Mouse (Mus musculus) right cerebral cortex, postnatal 4 days (tissue): ENCODE data around the gene Pnmal1.

Source experiments
- DNase-seq: peaks from one replicate; pipeline ENCODE4 v3.0.0-alpha.2; 2022

The Pnmal1 gene

DNA sequence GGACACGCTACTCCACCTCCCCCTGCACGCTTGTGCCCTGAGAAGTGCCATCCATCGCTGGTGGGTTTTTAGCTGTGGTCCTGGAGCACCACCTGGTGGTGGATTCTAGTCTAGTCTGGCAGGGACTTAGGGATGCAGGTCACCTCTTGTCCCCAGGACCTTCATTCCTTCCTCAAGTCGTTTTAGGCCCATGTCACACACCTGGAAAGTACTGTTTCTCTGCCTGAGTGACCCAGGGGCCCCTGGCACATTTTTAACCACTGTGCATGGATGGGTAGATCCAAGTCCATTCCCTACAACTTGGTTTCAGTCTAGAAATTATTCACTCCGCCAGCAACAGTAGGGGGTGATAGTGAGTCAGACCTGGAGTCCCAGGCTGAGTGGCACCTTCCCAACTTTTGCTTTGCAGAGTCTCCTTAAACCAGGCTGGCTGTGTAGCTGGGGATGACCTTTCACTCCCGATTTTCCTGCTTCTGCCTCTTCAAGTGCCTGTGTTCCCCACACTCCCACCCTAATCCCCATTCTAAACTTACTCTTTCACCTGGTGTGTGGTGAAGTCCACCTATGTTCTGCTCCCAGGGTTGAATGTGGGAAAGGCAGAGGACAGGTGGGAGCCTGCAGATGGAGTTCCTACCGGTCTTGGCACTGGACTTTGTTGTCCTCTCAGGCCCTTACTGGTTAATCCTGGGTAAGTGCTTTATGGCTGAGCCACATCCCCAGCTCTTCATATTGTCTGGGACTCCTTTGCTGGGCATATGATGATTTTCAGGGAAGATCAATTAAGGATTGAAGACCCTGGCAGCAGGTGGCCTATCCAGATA is 43.1 kb downstream of the Pnmal1 start:
- peak; percentile 89 for DNase-seq

DNA sequence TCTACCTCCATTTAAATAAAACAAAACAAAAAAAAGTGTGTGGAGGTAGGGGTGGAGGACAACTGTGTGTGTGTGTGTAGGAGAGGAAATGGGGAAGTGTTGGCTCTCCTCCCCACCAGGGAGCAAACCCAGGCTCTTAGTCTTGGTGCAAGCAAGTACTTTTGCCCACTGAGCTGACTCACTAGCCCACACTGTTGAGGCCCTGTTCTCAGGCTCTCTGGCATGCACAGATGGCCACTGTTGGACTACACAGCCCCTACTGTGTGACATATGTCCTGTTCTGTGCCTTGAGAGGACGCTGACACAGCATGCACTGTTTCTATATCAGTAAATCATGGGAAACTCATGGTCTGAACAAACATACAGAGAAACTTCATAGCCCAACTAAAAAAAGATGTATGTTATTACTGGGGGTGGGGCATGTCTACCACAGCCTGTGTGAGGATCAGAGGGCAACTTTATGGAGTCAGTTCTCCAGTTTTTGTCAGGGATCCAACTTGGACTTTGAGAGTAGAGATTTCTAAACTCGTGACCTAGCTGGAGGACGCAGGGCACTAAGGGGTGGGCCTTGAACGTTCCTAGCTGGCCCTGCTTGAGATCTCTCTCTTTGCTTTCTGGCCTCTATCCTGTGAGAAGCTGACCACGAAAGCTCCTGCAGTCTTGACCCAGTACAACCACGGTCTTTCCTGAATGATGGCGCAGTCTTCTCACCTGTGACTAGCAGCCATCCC is 43.9 kb downstream of the Pnmal1 start:
- no peak for DNase-seq

DNA sequence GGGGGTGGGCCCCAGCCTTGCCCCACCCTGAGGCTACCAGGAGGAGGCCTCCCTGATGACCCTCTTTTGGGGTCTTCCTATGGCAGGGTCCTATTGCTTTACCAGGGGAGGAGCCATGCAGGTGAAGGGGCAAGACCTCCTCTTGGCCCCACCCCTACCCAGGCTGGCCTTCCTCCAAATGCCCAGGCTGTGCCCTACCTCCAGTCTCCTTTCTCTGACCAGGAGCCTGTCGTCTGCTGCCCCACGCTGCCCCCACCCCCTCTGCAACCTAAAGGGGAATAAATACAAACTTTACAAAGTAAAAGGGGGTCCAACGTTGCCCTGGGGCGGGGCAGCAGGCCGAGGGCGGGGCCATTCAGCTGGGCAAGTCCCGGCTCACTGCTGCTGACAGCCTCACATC is 45.2 kb downstream of the Pnmal1 start:
- no peak for DNase-seq

DNA sequence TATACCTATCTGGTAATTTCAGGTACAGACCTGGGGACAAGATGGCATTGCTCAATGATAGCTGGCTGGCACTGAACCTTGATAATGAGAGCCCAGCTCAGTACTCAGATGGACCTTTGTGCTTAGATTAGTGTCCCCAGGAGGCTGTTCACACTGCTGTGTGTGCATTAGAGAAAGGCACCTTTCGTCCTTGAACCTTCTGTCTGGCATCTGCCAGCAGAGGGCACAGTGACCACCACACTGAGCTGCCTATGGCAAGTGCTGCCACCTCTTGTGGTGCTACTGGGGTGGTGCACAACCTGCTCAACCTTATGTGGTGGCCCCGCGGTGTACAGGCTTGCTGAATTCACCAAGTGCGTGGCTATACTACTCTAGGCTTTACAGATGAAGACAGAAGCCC is 47.8 kb downstream of the Pnmal1 start:
- DNase-seq, result no peak

DNA sequence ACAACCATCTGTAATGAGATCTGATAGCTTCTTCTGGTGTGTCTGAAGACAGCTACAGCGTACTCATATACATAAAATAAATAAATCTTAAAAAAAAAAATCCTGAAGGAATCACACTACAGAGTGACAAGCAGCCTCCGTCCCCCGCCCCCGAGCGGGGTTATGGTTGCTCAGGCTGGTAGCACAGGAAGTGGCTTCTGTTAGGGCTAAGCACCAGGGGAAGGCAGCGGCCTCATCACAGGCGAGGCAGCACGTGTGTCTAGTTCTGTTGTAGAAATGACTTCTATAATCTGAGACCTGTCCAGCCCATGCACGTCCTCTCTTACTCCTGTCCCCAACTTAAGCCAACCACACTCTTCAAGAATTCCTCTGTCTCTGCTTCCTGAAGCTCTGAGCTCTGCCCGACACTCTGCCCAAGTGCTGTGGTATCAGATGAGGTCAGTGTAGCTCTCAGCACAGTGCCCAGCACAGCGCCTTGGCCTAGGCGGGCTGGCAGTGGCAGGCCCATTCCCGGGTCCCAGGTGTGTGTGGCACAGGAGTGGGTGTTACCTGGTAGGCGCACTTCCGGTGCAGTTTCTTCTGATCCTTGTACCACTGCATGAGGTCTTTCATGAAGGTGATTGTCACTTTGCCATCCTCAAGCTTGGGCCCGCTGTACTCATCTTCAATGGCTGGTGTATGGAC is 50.0 kb downstream of the Pnmal1 start:
- DNase-seq, result no peak

DNA sequence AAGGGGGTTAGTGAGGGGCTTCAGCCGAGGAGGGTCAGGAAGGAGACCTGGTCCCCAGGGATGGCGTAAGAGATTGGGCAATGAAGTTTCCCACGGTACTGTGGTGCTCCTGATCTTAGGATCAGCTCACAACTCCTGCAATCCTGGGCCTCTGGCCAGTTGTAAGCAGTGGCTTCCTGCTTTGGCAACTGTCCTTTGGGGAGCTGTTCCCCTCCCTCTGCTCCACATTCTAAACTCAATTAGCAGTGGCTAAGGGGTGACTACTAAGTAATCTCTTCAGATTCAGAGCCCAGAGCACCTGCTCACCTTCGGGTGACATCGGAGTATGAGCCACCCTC is 50.5 kb downstream of the Pnmal1 start:
- no peak for DNase-seq

DNA sequence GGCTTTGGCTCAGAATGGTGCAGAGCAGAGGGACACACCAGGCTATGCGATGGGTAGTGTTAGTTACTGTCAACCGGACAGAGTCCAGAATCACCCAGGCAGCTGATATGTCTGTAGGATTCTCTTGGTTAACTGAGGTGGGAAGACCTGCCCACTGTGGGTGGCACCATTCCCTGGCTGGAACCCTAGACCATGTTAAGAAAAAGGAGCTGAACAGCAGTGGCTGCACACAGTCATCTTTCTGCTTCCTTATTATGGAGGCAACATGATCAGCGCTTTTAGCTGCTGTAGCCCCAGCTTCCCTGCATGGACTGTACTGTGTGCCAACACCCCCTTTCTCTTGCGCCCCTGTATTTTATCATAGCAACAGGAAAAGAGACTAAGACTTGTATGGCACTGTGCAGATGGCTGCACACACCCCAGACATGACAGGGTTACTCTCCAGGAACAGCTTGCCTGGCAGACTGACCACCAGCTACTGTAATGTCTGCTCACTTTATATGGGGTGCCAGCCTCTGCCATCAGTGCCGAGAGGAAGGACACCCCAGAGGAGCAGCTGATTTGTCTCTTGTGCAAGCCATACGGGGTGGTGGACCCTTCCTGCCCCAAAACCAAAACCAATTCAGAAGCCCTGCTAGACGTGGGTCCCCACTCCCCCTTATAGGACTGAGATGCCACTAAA is 52.6 kb downstream of the Pnmal1 start:
- DNase-seq, result no peak
